In the genomic region with DNA sequence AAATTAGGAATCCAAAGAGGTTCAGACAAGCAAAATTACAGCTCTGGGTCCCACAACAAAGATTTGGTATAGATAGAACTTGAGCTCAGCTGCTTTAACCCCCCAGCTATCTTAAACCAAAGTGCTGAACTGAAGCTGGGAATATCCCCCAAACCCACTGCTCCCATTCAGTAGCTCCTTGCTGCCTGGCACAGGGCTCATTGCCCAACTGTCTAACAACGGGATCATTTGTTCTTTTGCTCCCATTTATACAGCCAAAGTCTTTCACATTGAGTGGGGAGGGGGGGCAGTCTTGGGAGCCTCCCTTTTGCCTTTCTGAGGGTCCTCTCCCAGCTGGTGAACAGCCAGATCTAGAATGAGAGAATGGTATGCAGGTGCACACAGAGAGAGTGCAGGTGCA, we compare ENCODE assay signal across 26 mouse cellular contexts.
"Had no signal": no experiment of that assay in that cellular context is flagged by ENCODE, and none has a peak within 500 bp of the region (broad histone marks: within the 10 kb centered on the region; RNA-seq: fewer than 3 reads in every experiment).

No protein-coding gene starts in this region.

- ATAC-seq: hindbrain, embryonic 16.5 days; inflammation-experienced regulatory T-cells, adult 6 months; intestine, embryonic 15.5 days; intestine, postnatal 0 days had no signal

- H3K27ac ChIP-seq: heart, adult 2 months; heart, embryonic 13.5 days; heart, embryonic 15.5 days; hindbrain, embryonic 14.5 days; intestine, embryonic 15.5 days; layer of hippocampus, adult 2 months; left cerebral cortex, adult 2 months; limb, embryonic 10.5 days; limb, embryonic 12.5 days; liver, embryonic 13.5 days had no signal

- H3K9me3 ChIP-seq: heart, embryonic 13.5 days; heart, embryonic 15.5 days; intestine, embryonic 15.5 days; limb, embryonic 10.5 days; limb, embryonic 12.5 days; liver, embryonic 13.5 days had no signal

- H3K4me1 ChIP-seq: heart, embryonic 13.5 days; heart, embryonic 15.5 days; intestine, embryonic 15.5 days; limb, embryonic 12.5 days; liver, embryonic 13.5 days had no signal

- H3K4me3 ChIP-seq: heart, adult 2 months; heart, embryonic 13.5 days; heart, embryonic 15.5 days; intestine, embryonic 15.5 days; layer of hippocampus, adult 2 months; left cerebral cortex, adult 2 months; limb, embryonic 10.5 days; limb, embryonic 12.5 days; liver, embryonic 13.5 days had no signal

- H3K4me2 ChIP-seq: heart, embryonic 11.5 days; heart, embryonic 13.5 days; heart, embryonic 15.5 days; hindbrain, embryonic 14.5 days; intestine, embryonic 15.5 days; limb, embryonic 12.5 days; liver, embryonic 11.5 days; liver, embryonic 13.5 days had no signal

- H3K27me3 ChIP-seq: intestine, embryonic 15.5 days; limb, embryonic 12.5 days had no signal

- DNase-seq: gastrocnemius, postnatal 14 days; gastrocnemius, postnatal 36 days; heart, adult 11 months; heart, adult 2 months; heart, postnatal 14 days; heart, postnatal 36 days; kidney, adult 18-20 months; kidney, adult 8-10 months; kidney, postnatal 10 days; kidney, postnatal 25 days; kidney, postnatal 4 days; liver; liver, embryonic 13.5 days had no signal

- H3K9ac ChIP-seq: heart, embryonic 13.5 days; heart, embryonic 15.5 days; hindbrain, embryonic 14.5 days; intestine, embryonic 15.5 days; limb, embryonic 12.5 days; liver, embryonic 13.5 days had no signal

- H3K36me3 ChIP-seq: heart, embryonic 13.5 days; heart, embryonic 15.5 days; intestine, embryonic 15.5 days; limb, embryonic 10.5 days; limb, embryonic 12.5 days; liver, embryonic 13.5 days had no signal
